Mouse (Mus musculus): Measurements from ENCODE around the gene 4930402F06Rik.

DNA sequence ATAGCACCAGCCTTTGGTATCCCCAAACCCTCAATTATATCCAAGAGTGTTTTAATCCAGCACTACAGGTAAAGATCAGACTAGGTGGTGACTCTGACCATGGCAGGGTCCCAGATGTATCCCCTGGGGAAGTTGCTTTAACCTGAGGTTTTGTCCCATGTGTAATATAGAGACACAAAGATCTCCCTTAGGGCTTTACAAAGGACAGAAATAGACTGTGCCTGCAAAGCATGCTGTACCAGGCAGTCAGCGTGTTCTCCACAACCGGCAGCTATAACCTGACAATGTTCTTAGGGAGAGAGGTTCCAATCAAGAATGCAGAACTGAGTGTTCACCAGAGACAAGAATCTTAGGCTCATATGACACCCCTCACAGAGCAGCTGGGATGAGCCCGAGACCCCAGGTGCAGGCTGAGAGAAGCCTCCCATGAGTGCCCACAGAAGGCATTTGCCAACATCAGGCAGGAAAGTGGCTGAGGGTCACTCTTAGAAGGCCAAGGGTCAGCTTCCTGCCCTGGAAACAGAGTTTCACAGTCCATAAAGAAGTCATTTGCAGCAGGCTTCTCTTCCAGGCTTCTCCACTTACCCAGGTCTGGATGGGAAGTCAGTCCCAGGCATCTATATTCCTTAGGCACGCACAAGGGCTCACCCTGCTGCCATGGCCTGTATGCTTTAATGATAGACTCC is 31.8 kb upstream of the 4930402F06Rik start:
- TF ChIP-seq CTCF (IDR thresholded peaks at IDR 0.05; ENCODE audit: low read depth, low read length), result no peak
- no peak for TF ChIP-seq EP300 (IDR thresholded peaks at IDR 0.05; ENCODE audit: insufficient read depth, low read depth, low read length)

Data from ES-Bruce4 (cell line).